Comparison of ENCODE assay signal across 9 mouse cellular contexts in the genomic region with DNA sequence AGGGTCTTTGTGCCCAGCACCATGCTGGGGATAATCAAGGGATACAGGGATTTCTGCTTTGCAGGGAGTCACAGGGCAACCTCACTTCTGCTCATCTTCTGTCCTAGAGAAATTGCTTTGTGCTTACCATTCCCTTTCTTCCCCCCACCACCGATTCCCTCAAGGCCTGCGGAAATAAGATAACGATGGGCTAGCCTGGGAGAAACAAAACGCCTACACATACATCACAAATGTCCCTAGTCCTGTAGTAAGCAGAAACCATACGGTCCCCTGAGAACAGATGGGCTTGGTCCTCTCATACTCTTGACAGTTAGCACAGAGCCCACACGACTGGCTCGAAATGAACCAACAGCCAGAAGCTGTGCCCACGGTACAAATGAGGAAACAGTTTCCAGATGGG. TPM values are rescaled to one million over a fixed set of nuclear protein-coding genes. Genes with fewer than 3 reads are reported as not detected.
DNase-seq lines count a peak whose midpoint lies in the region; ATAC-seq and TF ChIP-seq lines count a peak whose summit lies in the region.
"Had no signal": no experiment of that assay in that cellular context is flagged by ENCODE, and none has a peak within 500 bp of the region (broad histone marks: within the 10 kb centered on the region; RNA-seq: fewer than 3 reads in every experiment).

No protein-coding gene starts in this region.

- no peaks in the 10 kb centered on the region for H3K9me3 ChIP-seq in heart, embryonic 10.5 days
- H3K9me3 ChIP-seq in CH12.LX (replicated peaks; ENCODE audit: low read length), result no peaks in the 10 kb centered on the region
- H3K9me3 ChIP-seq in liver, embryonic 16.5 days (replicated peaks; ENCODE audit: control insufficient read depth, low read length), result no peaks in the 10 kb centered on the region
- no peaks in the 10 kb centered on the region for H3K9me3 ChIP-seq in hindbrain, postnatal 0 days (ENCODE audit: low read length)
- H3K9me3 ChIP-seq: hindbrain, embryonic 15.5 days had no signal

- DNase-seq in heart, embryonic 10.5 days (ENCODE audit: low spot score), result peak; percentile 81
- no peak for DNase-seq in heart, adult 2 months
- no peak for DNase-seq in CH12.LX (ENCODE audit: extremely low read depth)
- no peak for DNase-seq in adrenal gland, adult 8-10 months
- no peak for DNase-seq in hindbrain, postnatal 0 days (ENCODE audit: low spot score)
- no peak for DNase-seq in frontal cortex, postnatal 25 days (ENCODE audit: low spot score in 2 of 2)

- no peak for TF ChIP-seq EP300 in heart, adult 2 months (IDR thresholded peaks at IDR 0.05; ENCODE audit: insufficient read depth, low read depth, low read length)
- TF ChIP-seq EP300 in CH12.LX (IDR thresholded peaks at IDR 0.05; ENCODE audit: low read length), result no peak

- peaks cover 3% of the 10 kb centered on the region; the same call in 1 of the 2 replicates for H3K36me3 ChIP-seq in heart, embryonic 10.5 days
- H3K36me3 ChIP-seq in heart, adult 2 months (ENCODE audit: control insufficient read depth, insufficient read depth, low read length), result no peaks in the 10 kb centered on the region
- peaks cover 0 to 12% of the 10 kb centered on the region in 2 experiments for H3K36me3 ChIP-seq in CH12.LX (replicated peaks in 1 of 2; ENCODE audit: control insufficient read depth in 1 of 2, insufficient read depth in 1 of 2, low read length in 1 of 2)
- no peaks in the 10 kb centered on the region for H3K36me3 ChIP-seq in liver, embryonic 16.5 days (ENCODE audit: control insufficient read depth, insufficient read depth)
- H3K36me3 ChIP-seq in hindbrain, postnatal 0 days (ENCODE audit: insufficient read depth, low read length), result no peaks in the 10 kb centered on the region
- H3K36me3 ChIP-seq: hindbrain, embryonic 15.5 days had no signal

- no peak overlapping the region for H3K9ac ChIP-seq in heart, adult 2 months (ENCODE audit: low read depth, low read length)
- no peak overlapping the region for H3K9ac ChIP-seq in CH12.LX (ENCODE audit: insufficient read depth, low read depth)
- H3K9ac ChIP-seq in liver, embryonic 16.5 days (ENCODE audit: low read depth, low read length), result peak overlapping the region; percentile 44
- H3K9ac ChIP-seq in hindbrain, postnatal 0 days (replicated peaks; ENCODE audit: low read length), result no peak overlapping the region
- H3K9ac ChIP-seq: hindbrain, embryonic 15.5 days had no signal

- no peak overlapping the region for H3K4me3 ChIP-seq in heart, embryonic 10.5 days
- no peak overlapping the region for H3K4me3 ChIP-seq in heart, adult 2 months
- H3K4me3 ChIP-seq in CH12.LX (replicated peaks in 1 of 3; ENCODE audit: low read depth in 2 of 3, low read length in 2 of 3, poor library complexity in 1 of 3), result peak overlapping the region in 1 of 3 experiments; percentile 8
- peak overlapping the region; percentile 34 for H3K4me3 ChIP-seq in liver, embryonic 16.5 days (ENCODE audit: low read depth, low read length)
- no peak overlapping the region for H3K4me3 ChIP-seq in hindbrain, postnatal 0 days (ENCODE audit: low read length)
- H3K4me3 ChIP-seq: hindbrain, embryonic 15.5 days had no signal

- 49% methylated on average over 8 of the region's 8 CpGs for WGBS in heart, embryonic 10.5 days
- WGBS in heart, adult 2 months, result 58% methylated on average over 8 of the region's 8 CpGs
- 16% methylated on average over 8 of the region's 8 CpGs for WGBS in liver, embryonic 16.5 days (ENCODE audit: insufficient replicate concordance)
- WGBS in hindbrain, postnatal 0 days, result 69% methylated on average over 8 of the region's 8 CpGs

- dilution Hi-C loops in CH12.LX (cut with MboI; ENCODE audit: extremely low pct_ligation_motif_present, extremely low pct_unique_long_range_greater_than_20kb, low sequenced_read_pairs), result no loop called here

- ATAC-seq in common myeloid progenitor, adult 5-6 weeks (replicated peaks; ENCODE audit: low read depth, poor library complexity, severe bottlenecking), result peak; percentile 59
- peak; percentile 87 for ATAC-seq in liver, embryonic 16.5 days (ENCODE audit: low read depth)
- no peak for ATAC-seq in hindbrain, postnatal 0 days

- TF ChIP-seq POLR2A in heart, adult 2 months (IDR thresholded peaks at IDR 0.05; ENCODE audit: insufficient read depth, low read depth, low read length), result no peak
- TF ChIP-seq POLR2A in CH12.LX (IDR thresholded peaks at IDR 0.05; ENCODE audit: low read depth, low read length), result no peak

- H3K79me2 ChIP-seq in heart, adult 2 months (replicated peaks; ENCODE audit: control insufficient read depth, insufficient read depth, low read length), result no peaks in the 10 kb centered on the region
- no peaks in the 10 kb centered on the region for H3K79me2 ChIP-seq in CH12.LX (replicated peaks; ENCODE audit: control insufficient read depth, extremely low read depth, insufficient read depth, poor library complexity, severe bottlenecking)

- TF ChIP-seq CTCF in heart, adult 2 months (IDR thresholded peaks at IDR 0.05), result no peak
- no peak for TF ChIP-seq CTCF in CH12.LX (conservative IDR thresholded peaks at IDR 0.05 in 1 of 2, IDR thresholded peaks at IDR 0.05 in 1 of 2; ENCODE audit: low read depth in 2 of 2, low read length in 2 of 2)
- TF ChIP-seq CTCF in hindbrain, postnatal 0 days (IDR thresholded peaks at IDR 0.05; ENCODE audit: low read depth), result no peak

- no peak for TF ChIP-seq RAD21 in CH12.LX (IDR thresholded peaks at IDR 0.05; ENCODE audit: low read depth, low read length)

- peak overlapping the region; percentile 54; the same call in 1 of the 2 replicates for H3K27ac ChIP-seq in heart, embryonic 10.5 days
- no peak overlapping the region for H3K27ac ChIP-seq in heart, adult 2 months
- H3K27ac ChIP-seq in CH12.LX (ENCODE audit: insufficient read depth, low read depth), result no peak overlapping the region
- H3K27ac ChIP-seq in liver, embryonic 16.5 days (ENCODE audit: low read length), result peak overlapping the region; percentile 78
- H3K27ac ChIP-seq in hindbrain, postnatal 0 days, result no peak overlapping the region
- H3K27ac ChIP-seq: hindbrain, embryonic 15.5 days had no signal

- H3K4me2 ChIP-seq in CH12.LX (ENCODE audit: insufficient read depth, low read depth, poor library complexity, severe bottlenecking), result peak overlapping the region; percentile 22; the same call in 1 of the 2 replicates
- H3K4me2 ChIP-seq in liver, embryonic 16.5 days (ENCODE audit: low read depth, low read length), result peak overlapping the region; percentile 58
- no peak overlapping the region for H3K4me2 ChIP-seq in hindbrain, postnatal 0 days (ENCODE audit: low read depth, low read length)
- H3K4me2 ChIP-seq: hindbrain, embryonic 15.5 days had no signal

- in situ Hi-C loops in CH12.LX (cut with MboI; ENCODE audit: low pct_ligation_motif_present, low pct_unique_long_range_greater_than_20kb, low sequenced_read_pairs), result loop anchor here (5.0 kb wide), 1 partner anchor 34 kb away; no protein-coding TSS in a partner anchor

- peaks cover 10% of the 10 kb centered on the region for H3K4me1 ChIP-seq in heart, embryonic 10.5 days
- H3K4me1 ChIP-seq in heart, adult 2 months (ENCODE audit: control insufficient read depth, insufficient read depth, low read length), result peaks cover 6% of the 10 kb centered on the region; the same call in 1 of the 2 replicates
- H3K4me1 ChIP-seq in CH12.LX (ENCODE audit: control insufficient read depth in 1 of 2, insufficient read depth in 2 of 2), result peaks cover 3 to 7% of the 10 kb centered on the region in 2 experiments; a peak in 3 of 4 replicates
- H3K4me1 ChIP-seq in liver, embryonic 16.5 days (ENCODE audit: control insufficient read depth, low read depth, low read length), result peaks cover 40% of the 10 kb centered on the region
- peaks cover 5% of the 10 kb centered on the region for H3K4me1 ChIP-seq in hindbrain, postnatal 0 days (ENCODE audit: insufficient read depth, low read length)

- H3K27me3 ChIP-seq in heart, embryonic 10.5 days (ENCODE audit: insufficient read depth, poor library complexity, severe bottlenecking), result peaks cover 55% of the 10 kb centered on the region
- peaks cover 4% of the 10 kb centered on the region for H3K27me3 ChIP-seq in heart, adult 2 months (ENCODE audit: control insufficient read depth, insufficient read depth, low read length)
- peaks cover 49% of the 10 kb centered on the region for H3K27me3 ChIP-seq in CH12.LX (replicated peaks)
- H3K27me3 ChIP-seq in liver, embryonic 16.5 days (ENCODE audit: control insufficient read depth, insufficient read depth, low read depth, low read length), result peaks cover 2% of the 10 kb centered on the region
- H3K27me3 ChIP-seq in hindbrain, postnatal 0 days (ENCODE audit: insufficient read depth, low read length), result peaks cover 35% of the 10 kb centered on the region

- intact Hi-C loops in heart, adult 2 months (cut with DNase I), result no loop called here

RNA-seq across cellular contexts. Expression of a gene that starts 8.0 kb away (rescaled TPM):
- 6.7 and 8.3 TPM in 2 replicates for polyA plus RNA-seq in heart, embryonic 10.5 days (2016; fragmentation: Nextera tagmentation; extraction: Ambion mirVana)
- 1 to 10 TPM; 3.1 to 3.3 TPM for total RNA-seq in heart, adult 2 months (2021)
- polyA plus RNA-seq in heart, adult 2 months (2012; rRNA removed), result 2.9 and 4.9 TPM in 2 replicates
- total RNA-seq in CH12.LX (2012; rRNA removed) (0.34 and 0.50 TPM in 2 replicates), CH12.LX (2014; rRNA removed) (0.12 and 0.15 TPM in 2 replicates)
- 0.13 and 0.19 TPM in 2 replicates for polyA plus RNA-seq in CH12.LX (2012; ENCODE audit: insufficient read length, low read depth)
- total RNA-seq in common myeloid progenitor, adult 5-6 weeks (2017), result 38.4 and 47.6 TPM in 2 replicates
- polyA plus RNA-seq in liver, embryonic 16.5 days (2015; fragmentation: Nextera tagmentation; extraction: Ambion mirVana), result 17.1 and 17.8 TPM in 2 replicates
- total RNA-seq in adrenal gland, adult 8-10 months (2022), result 1 to 10 TPM; 1.9 to 4.0 (median 2.6) TPM
- total RNA-seq in hindbrain, postnatal 0 days (2014; rRNA removed), result 18.1 and 19.4 TPM in 2 replicates
- polyA plus RNA-seq in hindbrain, postnatal 0 days (2015; fragmentation: Nextera tagmentation; extraction: Ambion mirVana), result 1.1 and 1.6 TPM in 2 replicates

RNA-seq across cellular contexts. Expression of a gene that starts 40.3 kb away (rescaled TPM):
- 19.5 and 29.4 TPM in 2 replicates for polyA plus RNA-seq in heart, embryonic 10.5 days (2016; fragmentation: Nextera tagmentation; extraction: Ambion mirVana)
- under 1 TPM; 0.70 to 0.86 TPM for total RNA-seq in heart, adult 2 months (2021)
- 1.9 and 3.9 TPM in 2 replicates for polyA plus RNA-seq in heart, adult 2 months (2012; rRNA removed)
- total RNA-seq in CH12.LX (2012; rRNA removed), result 0.21 and 0.55 TPM in 2 replicates
- total RNA-seq in CH12.LX (2014; rRNA removed), result not detected in 2 replicates
- polyA plus RNA-seq in CH12.LX (2012; ENCODE audit: insufficient read length, low read depth), result not detected in 2 replicates
- 9.3 and 13.0 TPM in 2 replicates for total RNA-seq in common myeloid progenitor, adult 5-6 weeks (2017)
- polyA plus RNA-seq in liver, embryonic 16.5 days (2015; fragmentation: Nextera tagmentation; extraction: Ambion mirVana), result 25.1 and 28.2 TPM in 2 replicates
- 1 to 10 TPM in 2 of 4 experiments, under 1 TPM in 1, not detected in 1; 0.37 to 1.1 (median 1.0) TPM for total RNA-seq in adrenal gland, adult 8-10 months (2022)
- total RNA-seq in hindbrain, postnatal 0 days (2014; rRNA removed), result 0.58 and 5.2 TPM in 2 replicates
- 4.2 and 4.9 TPM in 2 replicates for polyA plus RNA-seq in hindbrain, postnatal 0 days (2015; fragmentation: Nextera tagmentation; extraction: Ambion mirVana)

RNA-seq across cellular contexts. Expression of a gene that starts 48.2 kb away (rescaled TPM):
- polyA plus RNA-seq in heart, embryonic 10.5 days (2016; fragmentation: Nextera tagmentation; extraction: Ambion mirVana), result 13.0 and 13.5 TPM in 2 replicates
- total RNA-seq in heart, adult 2 months (2021), result under 1 TPM in 1 of 2 experiments, not detected in 1; 0.36 TPM
- polyA plus RNA-seq in heart, adult 2 months (2012; rRNA removed), result 0.08 and 0.12 TPM in 2 replicates
- total RNA-seq in CH12.LX (2012; rRNA removed), result 8.9 and 9.0 TPM in 2 replicates
- 8.1 and 8.4 TPM in 2 replicates for total RNA-seq in CH12.LX (2014; rRNA removed)
- 9.7 and 11.8 TPM in 2 replicates for polyA plus RNA-seq in CH12.LX (2012; ENCODE audit: insufficient read length, low read depth)
- total RNA-seq in common myeloid progenitor, adult 5-6 weeks (2017), result 17.3 and 29.3 TPM in 2 replicates
- polyA plus RNA-seq in liver, embryonic 16.5 days (2015; fragmentation: Nextera tagmentation; extraction: Ambion mirVana), result 10.2 and 10.4 TPM in 2 replicates
- total RNA-seq in adrenal gland, adult 8-10 months (2022), result under 1 TPM; 0.52 to 0.89 (median 0.54) TPM
- 2.8 and 3.6 TPM in 2 replicates for total RNA-seq in hindbrain, postnatal 0 days (2014; rRNA removed)
- polyA plus RNA-seq in hindbrain, postnatal 0 days (2015; fragmentation: Nextera tagmentation; extraction: Ambion mirVana), result 2.3 and 2.8 TPM in 2 replicates

Comparison
In these comparisons a context has a peak if more than half of its experiments do, and no peak if none do; other contexts are left out.
1. H3K27ac ChIP-seq: peak in heart, embryonic 10.5 days (single experiment) and liver, embryonic 16.5 days (single experiment); none in heart, adult 2 months (single experiment), CH12.LX (single experiment) and hindbrain, postnatal 0 days (single experiment).